Mouse (Mus musculus) thymus, adult 18-20 months (tissue): ENCODE data around the gene Gucy2g.
"Not testable (repeated sequence)": the region's sequence is repeated elsewhere in the genome, so short reads cannot be mapped to it uniquely, and the experiment has no call there.

Experiments used
- DNase-seq, 2 experiments: peaks; one replicate each; pipeline ENCODE4 v3.0.0; 2022; ENCODE audit warnings: mixed read lengths in 2 of 2

The Gucy2g gene

DNA sequence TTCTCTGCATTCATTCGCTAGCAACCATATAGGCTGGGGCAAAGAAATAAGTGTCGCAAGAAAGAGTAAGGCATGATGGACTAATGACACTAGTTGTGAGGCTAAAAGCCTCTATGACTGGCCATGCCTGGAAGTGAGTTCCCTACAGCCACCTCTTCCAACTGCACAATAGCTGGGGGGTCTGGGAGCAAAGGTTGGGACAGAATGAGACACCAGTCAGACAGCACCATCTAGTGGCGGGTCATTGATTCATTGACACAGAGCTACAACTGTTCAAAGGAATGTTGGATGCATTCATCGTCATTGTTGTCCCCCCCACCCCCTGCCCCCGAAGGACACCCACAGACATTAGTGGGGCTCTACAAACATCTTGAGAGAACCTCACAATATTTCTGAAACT, 42.7 kb downstream of the Gucy2g start:
- no peak for DNase-seq

DNA sequence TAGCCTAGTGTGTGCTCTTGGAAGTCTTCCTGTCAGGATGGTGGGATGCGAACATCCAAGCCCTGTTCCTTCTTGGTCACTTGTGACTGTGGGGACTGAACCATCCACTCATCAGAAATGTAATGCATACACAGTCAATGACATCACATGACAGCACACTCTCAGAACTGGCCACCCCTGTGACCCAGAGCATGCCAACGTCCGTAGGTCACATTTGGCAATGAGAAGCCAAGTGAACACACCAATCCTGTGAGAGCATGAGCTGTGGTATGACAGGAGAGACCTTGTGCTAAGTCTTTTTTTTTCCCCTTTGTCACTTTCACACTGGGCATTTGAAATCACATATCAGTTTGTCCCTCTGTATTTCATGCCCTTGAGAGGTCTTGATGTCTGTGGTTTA, 45.5 kb downstream of the Gucy2g start:
- no peak for DNase-seq

- DNase-seq, result no peak
Observed at GRCm38 (mm10) chr19:55194520-55195170, 46.4 kb downstream of the Gucy2g start.

- no peak for DNase-seq
Observed at GRCm38 (mm10) chr19:55193717-55194394, 47.2 kb downstream of the Gucy2g start.

DNA sequence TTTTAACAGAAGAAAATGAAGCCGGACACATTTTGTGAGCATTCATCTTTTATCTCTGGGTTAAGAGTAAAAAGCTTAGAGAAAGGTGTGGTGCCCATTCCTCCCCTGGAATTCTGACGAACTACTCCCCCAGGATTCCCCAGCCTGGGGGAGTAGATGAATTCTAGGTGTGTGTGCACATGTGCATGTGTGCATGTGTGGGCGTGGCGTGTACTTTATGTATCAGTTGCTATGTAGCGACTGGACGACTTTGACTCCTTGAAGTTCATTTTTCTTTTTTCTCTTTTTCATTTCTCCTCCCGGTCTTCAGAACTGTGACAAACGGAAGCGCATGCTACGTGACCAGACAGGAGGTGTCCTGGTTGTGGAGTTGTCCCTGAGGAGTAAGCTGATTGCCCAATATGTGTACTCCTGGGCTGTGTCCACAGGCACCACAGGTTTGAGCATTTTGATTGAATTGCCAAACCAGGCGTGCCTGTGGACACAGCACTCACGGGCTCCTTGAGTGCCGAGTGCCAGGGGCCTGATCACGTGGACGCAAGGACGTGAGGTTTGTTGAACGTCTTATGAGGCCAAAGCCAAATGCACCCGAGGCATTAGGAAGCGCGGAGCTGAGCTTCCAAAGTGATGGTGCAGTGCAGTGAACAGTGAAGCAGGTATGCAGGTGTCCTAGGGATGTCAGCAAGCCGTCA, 48.6 kb downstream of the Gucy2g start:
- no peak for DNase-seq

GRCm38 (mm10) chr19:55191596-55191995, 49.4 kb downstream of the Gucy2g start:
- DNase-seq, result no peak

DNA sequence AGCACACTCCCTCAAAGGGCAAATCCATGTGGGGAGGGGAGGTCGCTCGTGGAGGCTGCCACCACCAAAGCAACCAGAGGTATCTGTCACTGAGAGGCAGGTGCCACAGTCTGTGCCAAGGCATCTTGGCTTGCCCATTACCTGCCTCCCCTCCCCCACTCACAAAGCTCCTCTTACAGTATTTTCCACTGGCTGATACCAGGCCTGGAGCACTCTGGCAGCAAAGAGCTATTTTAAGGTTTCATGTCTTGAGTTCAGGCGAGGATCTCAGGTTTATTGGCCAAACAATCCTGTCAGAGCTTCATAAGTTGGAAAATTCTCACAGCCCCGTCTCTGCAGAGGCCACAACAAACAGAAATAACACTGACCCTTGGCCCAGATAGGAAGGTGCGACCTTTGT, 51.0 kb downstream of the Gucy2g start:
- no peak for DNase-seq

DNA sequence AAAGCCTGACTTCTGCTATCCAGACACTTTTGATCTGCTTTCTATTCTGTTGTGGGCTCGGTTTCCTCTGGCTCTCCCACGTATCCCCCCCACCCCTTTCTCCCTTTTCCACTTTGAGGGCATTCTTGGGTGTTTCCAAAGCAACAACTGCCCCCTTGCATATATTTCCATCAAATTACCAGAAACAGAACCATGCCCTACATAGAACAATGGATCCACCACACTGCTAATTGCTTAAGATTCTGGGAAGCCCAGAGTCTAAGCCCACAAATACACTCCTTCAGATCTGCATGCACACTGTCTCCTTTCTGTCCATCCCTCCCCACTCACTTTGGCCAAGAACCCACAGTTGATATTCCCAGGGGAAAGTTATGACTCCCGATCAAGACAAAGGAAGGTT, 55.4 kb downstream of the Gucy2g start:
- DNase-seq, result no peak

DNA sequence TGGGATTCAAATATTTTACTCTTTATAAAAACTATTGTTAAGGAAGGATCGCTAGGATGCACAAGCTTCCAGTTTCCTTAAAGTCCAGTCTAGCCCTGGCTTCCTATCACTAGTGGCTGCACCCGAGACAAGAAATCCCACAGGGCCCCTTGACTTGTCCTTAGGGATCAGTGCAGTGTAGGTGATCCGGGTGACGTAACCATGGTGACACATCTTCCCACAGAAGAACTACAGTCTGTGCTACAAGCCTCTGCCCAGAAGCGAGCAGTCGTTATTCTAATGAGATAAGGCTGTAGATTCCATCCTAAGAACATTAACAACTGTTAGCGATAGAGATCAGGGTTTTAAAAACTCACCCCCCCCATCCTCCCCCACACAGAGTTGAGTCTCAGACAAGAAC, 56.0 kb downstream of the Gucy2g start:
- no peak for DNase-seq

- DNase-seq, result no peak
Observed at GRCm38 (mm10) chr19:55184442-55184841, 56.6 kb downstream of the Gucy2g start.

DNA sequence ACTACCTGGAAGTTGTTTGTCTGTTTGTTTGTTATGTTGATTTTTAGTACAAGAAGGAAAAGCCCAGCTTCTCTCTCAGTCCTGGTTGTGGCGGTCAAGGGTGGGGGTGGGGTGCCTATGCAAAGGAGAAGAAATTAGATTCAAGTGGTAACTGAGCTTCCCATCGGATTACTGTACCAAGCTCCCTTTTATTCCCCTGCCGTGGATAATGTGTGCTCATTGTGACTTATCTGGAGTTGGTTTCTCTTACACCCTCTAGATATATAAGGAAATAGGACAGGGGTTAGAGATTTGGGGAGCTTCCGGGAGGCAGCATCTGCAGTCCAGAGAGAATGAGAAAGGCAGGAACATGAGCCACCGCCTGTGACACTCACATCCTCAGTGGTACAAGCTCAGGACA, 60.6 kb downstream of the Gucy2g start, which contains the start of gene Tectb:
Gene Tectb (plus strand): TSS at position 301 of the 400 bp plus-strand sequence.
- no peak for DNase-seq

- DNase-seq, result no peak
Observed at GRCm38 (mm10) chr19:55177143-55177542, 63.9 kb downstream of the Gucy2g start.

DNA sequence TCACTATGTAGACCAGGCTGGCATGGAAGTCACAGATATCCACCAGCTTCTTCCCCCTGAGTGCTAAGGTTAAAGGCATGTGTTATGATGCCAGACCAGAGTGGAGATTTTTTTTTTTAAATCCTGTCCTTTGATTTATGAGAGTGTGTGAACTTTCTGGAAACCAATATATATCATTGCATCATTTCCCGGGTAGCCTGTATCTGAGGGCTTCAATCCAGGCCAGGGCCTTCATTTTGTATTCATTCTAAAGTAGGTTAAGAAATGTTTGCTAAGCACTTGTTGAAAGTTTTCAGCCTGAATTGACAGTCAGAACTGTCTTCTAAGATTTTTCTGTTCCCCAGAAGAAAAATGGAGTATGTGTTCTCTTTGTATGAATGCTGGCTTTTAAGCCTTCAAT, 69.5 kb downstream of the Gucy2g start:
- no peak for DNase-seq

DNA sequence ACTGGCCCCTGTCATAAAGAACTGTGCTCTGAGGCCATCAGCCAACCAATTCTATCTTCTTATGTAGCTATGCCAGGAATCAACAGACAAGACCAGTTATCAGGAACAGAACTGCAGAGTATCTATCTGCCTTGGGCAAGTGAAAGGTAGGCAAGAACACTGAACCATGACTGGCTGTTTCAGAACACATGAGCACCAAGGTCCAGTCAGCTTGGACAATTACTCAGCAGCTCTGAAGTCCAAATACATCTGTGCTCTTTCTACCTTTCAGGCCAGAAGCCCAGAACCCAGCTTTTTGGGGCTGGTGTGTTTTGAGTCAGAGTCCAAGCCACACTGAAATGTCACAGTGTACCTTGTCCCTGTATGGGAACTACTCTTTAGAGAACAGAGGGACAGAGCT, 70.6 kb downstream of the Gucy2g start:
- DNase-seq, result no peak

- not testable (repeated sequence) for DNase-seq
Observed at GRCm38 (mm10) chr19:55169236-55169729, 71.8 kb downstream of the Gucy2g start.

DNA sequence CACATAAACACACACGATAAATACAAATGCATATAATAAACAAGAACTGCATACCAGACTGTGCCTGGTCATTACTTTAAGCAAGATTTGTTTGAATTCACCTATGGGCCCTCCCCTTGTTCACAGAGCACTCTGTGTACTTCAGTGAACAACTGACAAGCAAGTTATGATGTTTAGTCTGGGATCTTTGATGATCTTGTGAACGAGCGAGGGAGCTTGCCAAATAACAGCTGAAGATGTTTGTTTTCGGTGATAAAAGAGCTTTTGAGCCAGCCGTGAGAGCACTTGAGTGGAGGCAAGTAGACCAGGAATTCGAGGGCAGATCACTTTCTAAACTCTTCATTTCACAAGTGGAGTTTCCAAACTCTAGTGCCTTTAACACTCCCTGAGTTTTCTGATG, 72.7 kb downstream of the Gucy2g start:
- no peak for DNase-seq

GRCm38 (mm10) chr19:55167741-55168140, 73.3 kb downstream of the Gucy2g start:
- no peak for DNase-seq

DNA sequence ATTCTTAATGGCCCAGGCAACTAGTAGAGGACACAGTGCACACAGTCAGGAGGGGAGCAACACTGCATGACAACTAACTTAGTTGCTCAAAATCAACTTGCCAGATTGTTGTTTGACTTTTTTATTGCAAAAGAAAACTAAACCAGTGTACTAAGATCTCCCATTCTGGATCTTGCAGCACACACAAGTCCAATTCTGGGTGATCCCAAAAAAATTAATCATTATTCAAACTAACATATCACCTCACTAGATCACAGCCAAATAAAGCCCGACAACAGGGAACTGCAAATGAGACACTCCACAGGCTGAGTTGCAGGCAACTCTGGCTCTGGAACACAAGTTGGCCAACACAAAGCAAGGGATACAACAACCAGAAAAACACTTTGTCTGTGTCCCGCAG, 74.3 kb downstream of the Gucy2g start:
- no peak for DNase-seq

GRCm38 (mm10) chr19:55165954-55166353, 75.1 kb downstream of the Gucy2g start:
- DNase-seq, result no peak

DNA sequence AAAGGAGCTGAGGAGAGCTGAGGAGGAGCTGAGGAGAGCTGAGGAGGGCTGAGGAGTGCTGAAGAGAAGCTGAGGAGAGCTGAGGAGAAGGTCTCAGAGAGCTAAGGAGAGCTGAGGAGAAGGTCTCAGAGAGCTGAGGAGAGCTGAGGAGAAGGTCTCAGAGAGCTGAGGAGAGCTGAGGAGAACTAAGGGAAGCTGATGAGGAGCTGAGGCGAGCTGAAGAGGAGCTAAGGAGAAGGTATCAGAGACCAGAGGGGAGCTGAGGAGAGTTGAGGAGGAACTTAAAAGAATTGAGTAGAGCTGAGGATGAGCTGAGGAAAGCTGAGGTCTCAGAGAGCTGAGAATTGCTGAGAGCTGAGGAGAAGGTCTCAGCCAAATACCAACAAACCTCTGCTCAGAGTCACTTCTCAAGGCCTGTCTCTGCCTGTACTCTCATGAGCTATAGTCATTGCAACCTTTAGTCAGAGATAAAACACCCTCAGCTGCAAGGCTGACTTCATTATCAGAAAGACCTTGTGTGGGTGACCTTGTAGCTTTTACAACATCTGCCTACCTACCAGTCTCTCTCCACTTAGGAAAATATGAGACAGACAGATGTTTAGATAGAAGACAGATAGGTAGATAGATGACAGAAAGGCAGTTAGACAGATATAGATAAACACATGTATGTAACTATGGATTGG, 75.7 kb downstream of the Gucy2g start:
- DNase-seq, result no peak

GRCm38 (mm10) chr19:55164162-55164561, 76.9 kb downstream of the Gucy2g start:
- no peak for DNase-seq

DNA sequence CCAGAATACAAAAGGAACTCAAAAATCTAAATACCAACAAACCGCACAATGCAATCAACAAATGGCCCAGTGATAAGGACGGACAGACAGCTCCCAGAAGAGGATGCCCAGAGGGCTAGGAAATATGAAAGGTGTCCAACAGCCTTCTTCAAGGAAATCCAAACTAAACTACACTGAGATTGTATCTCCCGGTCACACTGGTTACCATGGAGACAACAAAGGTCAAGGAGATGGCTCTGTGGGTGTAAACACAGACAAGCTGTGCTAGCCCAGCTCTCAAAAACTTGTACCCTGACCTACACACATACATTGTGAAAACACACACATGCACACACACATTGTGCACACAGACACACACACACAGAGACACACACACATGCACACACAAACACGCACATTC, 78.8 kb downstream of the Gucy2g start:
- DNase-seq, result no peak

DNA sequence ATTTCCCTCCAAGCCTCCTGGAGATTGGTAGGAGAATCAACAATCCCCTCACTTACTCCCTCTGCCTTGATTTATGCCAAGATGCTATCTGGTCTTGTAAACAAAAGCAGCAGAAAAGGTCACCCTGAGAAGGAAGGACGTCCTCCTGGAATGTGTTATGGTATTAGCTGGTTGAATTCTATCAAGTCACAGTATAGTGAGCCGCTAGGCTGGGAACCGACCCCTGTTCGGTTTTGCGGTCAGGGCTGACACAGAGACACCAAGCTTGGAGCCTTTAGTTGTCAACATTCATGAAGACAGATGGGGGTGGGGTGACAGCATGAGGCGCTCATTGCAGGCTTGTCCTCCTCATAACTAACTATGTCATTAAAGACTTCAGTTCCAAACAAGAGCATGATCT, 81.2 kb downstream of the Gucy2g start:
- DNase-seq, result no peak
